Comparison of ENCODE assay signal across 12 mouse cellular contexts in genomic region chr13:63280344-63280743, GRCm38 (mm10).
DNase-seq lines count a peak whose midpoint lies in the region; ATAC-seq lines count a peak whose summit lies in the region.
"Had no signal": no experiment of that assay in that cellular context is flagged by ENCODE, and none has a peak within 500 bp of the region (broad histone marks: within the 10 kb centered on the region; RNA-seq: fewer than 3 reads in every experiment).

No protein-coding gene starts in this region.

- H3K4me2 ChIP-seq in kidney, embryonic 14.5 days (replicated peaks; ENCODE audit: low read depth, low read length): peak overlapping the region; percentile 13; the same call in 1 of the 2 replicates
- H3K4me2 ChIP-seq in limb, embryonic 15.5 days: peak overlapping the region; percentile 44

- WGBS in kidney, embryonic 14.5 days: 34% methylated on average over 3 of the region's 3 CpGs
- WGBS in limb, embryonic 15.5 days: 15% methylated on average over 3 of the region's 3 CpGs

- 0 out of 2 replicates have a peak overlapping the region, but pooled peaks have one; percentile 38 for H3K27ac ChIP-seq in kidney, embryonic 14.5 days (ENCODE audit: low read depth, low read length)
- peak overlapping the region; percentile 84 for H3K27ac ChIP-seq in limb, embryonic 15.5 days
- H3K27ac ChIP-seq: left cerebral cortex, adult 2 months had no signal

- H3K36me3 ChIP-seq in kidney, embryonic 14.5 days (ENCODE audit: control insufficient read depth, insufficient read depth, low read length): peaks cover 31% of the 10 kb centered on the region
- H3K36me3 ChIP-seq in limb, embryonic 15.5 days: peaks cover 32% of the 10 kb centered on the region

- no peak for ATAC-seq in kidney, embryonic 14.5 days (ENCODE audit: low FRiP score, low TSS enrichment)
- ATAC-seq in limb, embryonic 15.5 days (ENCODE audit: insufficient number of reproducible peaks, low FRiP score, low TSS enrichment, low read depth): peak; percentile 65; the same call in 1 of the 2 replicates
- ATAC-seq: Patski had no signal

- no peak overlapping the region for H3K9ac ChIP-seq in kidney, embryonic 14.5 days (ENCODE audit: low read depth, low read length)
- H3K9ac ChIP-seq in limb, embryonic 15.5 days: 0 out of 2 replicates have a peak overlapping the region, but pooled peaks have one; percentile 15

- no peak for DNase-seq in kidney, adult 8-10 months
- DNase-seq in ES-CJ7 (ENCODE audit: low read depth, low spot score): peak; percentile 44
- peak; percentile 69 for DNase-seq in ZHBTc4 (ENCODE audit: low read depth, low spot score)
- no peak for DNase-seq in embryo, embryonic 10.5 days (ENCODE audit: low spot score)
- no peak for DNase-seq in left cerebral cortex, postnatal 10 days (ENCODE audit: extremely low spot score in 1 of 2, low spot score in 2 of 2)
- no peak for DNase-seq in testis, postnatal 14 days (ENCODE audit: low spot score)
- DNase-seq: adrenal gland, postnatal 36 days; cerebellum, postnatal 14 days had no signal

- peaks cover 44% of the 10 kb centered on the region for H3K4me1 ChIP-seq in kidney, embryonic 14.5 days (ENCODE audit: control insufficient read depth, insufficient read depth, low read length)
- peaks cover 69% of the 10 kb centered on the region for H3K4me1 ChIP-seq in limb, embryonic 15.5 days

- no peaks in the 10 kb centered on the region for H3K9me3 ChIP-seq in kidney, embryonic 14.5 days (ENCODE audit: control insufficient read depth, low read length)
- H3K9me3 ChIP-seq in limb, embryonic 15.5 days: no peaks in the 10 kb centered on the region

- no peaks in the 10 kb centered on the region for H3K27me3 ChIP-seq in kidney, embryonic 14.5 days (ENCODE audit: control insufficient read depth, insufficient read depth, low read length)
- H3K27me3 ChIP-seq in limb, embryonic 15.5 days: no peaks in the 10 kb centered on the region
- H3K27me3 ChIP-seq: Patski had no signal

- intact Hi-C loops in left cerebral cortex, postnatal 10 days (cut with DNase I): no loop called here

- no peak overlapping the region for H3K4me3 ChIP-seq in kidney, embryonic 14.5 days (ENCODE audit: low read length)
- H3K4me3 ChIP-seq in limb, embryonic 15.5 days: peak overlapping the region; percentile 49
- H3K4me3 ChIP-seq: left cerebral cortex, adult 2 months had no signal

Comparison
In these comparisons a context has a peak if more than half of its experiments do, and no peak if none do; other contexts are left out.
1. DNase-seq: peak in ES-CJ7 (single experiment) and ZHBTc4 (single experiment); none in kidney, adult 8-10 months (0 of 2), embryo, embryonic 10.5 days (single experiment), left cerebral cortex, postnatal 10 days (0 of 2) and testis, postnatal 14 days (single experiment).